Mouse (Mus musculus) embryonic facial prominence, embryonic 14.5 days (tissue): ENCODE measurements around the gene Ctc1. TPM values are rescaled to one million over a fixed set of nuclear protein-coding genes. Genes with fewer than 3 reads are reported as not detected.
"Not testable (repeated sequence)": the region's sequence is repeated elsewhere in the genome, so short reads cannot be mapped to it uniquely, and the experiment has no call there.

Experiments used
- ATAC-seq: fragments of 200-750 bp; cut with Nextera tagmentation; 2 replicates; pipeline ENCODE4 v1.8.0; 2017; ENCODE audit warnings: low read depth, moderate number of reproducible peaks, moderate TSS enrichment
- DNase-seq: peaks from one replicate; pipeline ENCODE4 v3.0.0-alpha.2; 2015; ENCODE audit warnings: low spot score
- H3K27ac ChIP-seq: fragments of 300-500 bp; sonication (generic); replicated peaks from 2 replicates; pipeline ENCODE4 v1.5.1; 2014; ENCODE audit warnings: low read depth, mild to moderate bottlenecking, low read length, moderate library complexity
- H3K27me3 ChIP-seq: fragments of 300-500 bp; sonication (generic); replicated peaks from 2 replicates; pipeline ENCODE4 v1.6.1; 2014; ENCODE audit warnings: low read length; ENCODE audit not compliant: control insufficient read depth, insufficient read depth
- H3K36me3 ChIP-seq: fragments of 300-500 bp; sonication (generic); 2 replicates; pipeline ENCODE4 v1.6.1; 2014; ENCODE audit warnings: low read length, mixed read lengths; ENCODE audit not compliant: control insufficient read depth, insufficient read depth
- H3K4me1 ChIP-seq: fragments of 300-500 bp; sonication (generic); 2 replicates; pipeline ENCODE4 v1.6.1; 2014; ENCODE audit warnings: antibody characterized with exemption, low read length; ENCODE audit not compliant: control insufficient read depth, insufficient read depth
- H3K4me2 ChIP-seq: fragments of 300-500 bp; sonication (generic); 2 replicates; pipeline ENCODE4 v1.6.1; 2014; ENCODE audit warnings: low read depth, mild to moderate bottlenecking, low read length, moderate library complexity, mixed read lengths
- H3K4me3 ChIP-seq: fragments of 300-500 bp; sonication (generic); 2 replicates; pipeline ENCODE4 v1.5.1; 2014; ENCODE audit warnings: low read depth, mild to moderate bottlenecking, low read length
- H3K9ac ChIP-seq: fragments of 300-500 bp; sonication (generic); 2 replicates; pipeline ENCODE4 v1.6.1; 2014; ENCODE audit warnings: low read depth, mild to moderate bottlenecking, low read length, moderate library complexity, mixed read lengths
- H3K9me3 ChIP-seq: fragments of 300-500 bp; sonication (generic); 2 replicates; pipeline ENCODE4 v1.6.1; 2016; ENCODE audit warnings: low read length; ENCODE audit not compliant: control insufficient read depth
- WGBS: fragments of 180-500 bp; shearing (Covaris S2); extraction: QIAGEN DNeasy Blood & Tissue Kit; methylation state at CpG from one replicate; pipeline ENCODE4 v1.1.7; 2014; 5-methylcytosine and 5-hydroxymethylcytosine counted together
- polyA plus RNA-seq: library from polyadenylated mRNA; unstranded; fragments of >200 nt; fragmentation: Nextera tagmentation; extraction: Ambion mirVana; gene quantifications from 2 replicates; pipeline ENCODE4 v1.2.1, GENCODE M21; 2014

The Ctc1 gene
- 36.5 and 47.3 TPM in 2 replicates for polyA plus RNA-seq

DNA sequence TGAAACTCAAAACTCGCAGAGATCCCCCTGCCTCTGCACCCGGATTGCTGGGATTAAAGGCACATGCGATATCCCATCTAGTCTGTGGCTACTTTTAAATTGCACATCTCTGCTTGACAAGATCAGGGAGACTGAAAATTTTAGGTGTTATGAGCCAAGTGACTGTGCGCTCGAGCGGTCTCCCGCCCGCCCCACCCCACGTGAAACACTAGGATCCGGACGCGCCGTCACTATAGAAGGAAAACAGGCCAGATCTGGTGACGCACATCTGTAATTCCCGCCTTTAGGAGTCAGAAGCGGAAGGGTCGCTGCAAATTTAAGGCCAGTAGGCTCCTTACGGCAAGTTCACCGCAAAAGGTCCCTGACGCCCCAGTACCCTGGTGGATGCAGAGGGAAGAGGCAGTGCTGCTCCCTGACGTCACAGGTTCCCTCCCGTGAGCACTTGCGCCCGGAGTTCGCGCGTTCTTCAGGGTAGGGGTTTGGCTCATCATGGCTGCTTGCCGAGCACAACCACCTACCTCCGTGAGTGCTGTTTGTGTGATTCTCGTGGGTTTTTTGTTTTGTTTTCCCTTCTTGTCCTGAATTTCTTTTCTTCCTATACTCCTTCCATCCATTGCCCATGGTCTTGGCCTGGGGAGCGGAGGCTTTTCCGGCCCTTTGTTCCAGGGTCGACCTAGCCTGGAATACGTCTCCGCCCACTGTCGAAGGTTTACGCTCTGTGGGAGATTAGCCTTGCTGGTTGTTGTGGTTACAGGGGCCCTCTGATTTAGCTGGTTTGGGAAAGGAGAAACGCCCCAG is at the start of gene Ctc1:
TSS of gene Ctc1 (plus strand) at position 268 of the 798 bp plus-strand sequence.
- no peaks in the 10 kb centered on the region for H3K27me3 ChIP-seq
- peak within 1 kb of the TSS; percentile 78 for H3K4me2 ChIP-seq
- 3% methylated on average over 37 of the region's 38 CpGs for WGBS
- peak within 1 kb of the TSS; percentile 87 for H3K9ac ChIP-seq
- DNase-seq = peak; percentile 97
- peaks cover 13% of the 10 kb centered on the region for H3K4me1 ChIP-seq
- H3K4me3 ChIP-seq = peak within 1 kb of the TSS; percentile 64
- H3K36me3 ChIP-seq = peaks cover under 1% of the 10 kb centered on the region; the same call in 1 of the 2 replicates
- no peaks in the 10 kb centered on the region for H3K9me3 ChIP-seq
- peak within 1 kb of the TSS; percentile 89 for H3K27ac ChIP-seq
- ATAC-seq = peak; percentile 96

DNA sequence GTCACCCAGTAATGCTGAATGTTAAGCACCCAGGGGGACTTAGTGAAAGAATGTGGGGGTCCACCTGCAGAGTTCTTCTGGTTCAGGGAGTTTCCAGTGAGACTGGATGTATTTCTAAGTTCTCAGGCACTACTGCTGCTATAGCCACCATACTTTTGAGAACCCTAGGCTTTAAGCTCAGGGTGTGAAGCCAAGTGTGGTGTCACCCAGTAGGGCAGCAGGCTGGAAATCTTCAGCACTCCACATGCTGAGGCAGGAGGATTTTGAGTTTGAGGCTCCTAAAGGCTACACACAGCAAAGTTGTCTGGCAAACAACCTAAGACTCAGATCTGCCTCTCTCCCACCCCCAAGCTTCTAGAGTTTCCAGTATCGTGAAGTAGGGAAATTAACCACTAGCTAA is 49.2 kb upstream of the Ctc1 start:
- WGBS = 36% methylated on average over 1 of the region's 1 CpGs
- DNase-seq (no peak), ATAC-seq (no peak)
- Histone ChIP-seq H3K27me3 (no peaks in the 10 kb centered on the region), H3K36me3 (no peaks in the 10 kb centered on the region), H3K9me3 (no peaks in the 10 kb centered on the region), H3K27ac (no peak overlapping the region), H3K9ac (no peak overlapping the region), H3K4me1 (peaks cover 8% of the 10 kb centered on the region), H3K4me3 (no peak overlapping the region), H3K4me2 (0 out of 2 replicates have a peak overlapping the region, but pooled peaks have one; percentile 90)

DNA sequence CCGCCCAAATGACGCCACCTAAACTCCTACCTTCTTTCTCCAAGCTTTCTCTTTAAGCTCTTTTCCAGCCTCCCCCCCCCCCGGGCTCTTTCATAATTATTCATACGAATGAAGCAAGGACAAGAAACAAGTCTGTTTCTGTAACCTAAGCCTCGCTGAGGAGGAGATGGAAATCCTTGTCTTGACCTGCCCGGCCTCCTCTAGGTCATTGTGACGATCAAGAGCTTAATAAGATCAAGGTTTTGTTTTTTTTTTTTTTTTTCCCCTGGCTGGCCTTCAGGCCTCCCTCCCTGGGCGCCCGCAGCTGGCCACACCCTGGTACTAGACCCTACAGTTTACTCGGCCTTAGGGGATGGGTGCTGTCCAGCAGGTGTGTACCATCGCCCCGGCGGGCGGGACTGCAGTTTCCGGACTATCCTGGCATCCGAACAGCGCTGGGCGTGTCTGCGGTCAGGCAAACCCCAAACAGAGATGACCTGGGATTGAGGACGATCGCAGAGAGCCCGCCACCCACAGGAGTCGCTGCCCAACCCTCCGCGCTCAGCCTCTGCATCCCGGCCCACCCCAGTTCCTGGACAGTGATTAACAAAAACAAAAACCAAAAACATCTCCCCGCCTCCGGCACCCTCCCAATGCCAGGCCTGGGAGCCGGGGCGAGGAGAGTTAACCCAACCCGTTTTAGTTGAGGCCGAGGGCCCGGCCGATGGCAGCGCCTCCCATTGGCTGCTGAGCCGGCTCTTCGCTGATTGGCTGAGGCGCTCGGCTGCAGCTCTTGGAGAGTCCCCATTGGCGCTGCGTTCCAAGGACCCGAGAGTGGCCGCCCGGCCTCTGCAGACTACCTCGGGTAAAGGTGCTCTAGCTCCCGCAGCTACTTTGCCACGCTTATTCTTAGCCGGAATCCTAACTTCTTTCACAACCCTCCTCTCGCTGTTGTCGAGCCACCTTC is 48.1 kb upstream of the Ctc1 start, which contains the start of gene Slc25a35:
TSS of gene Slc25a35 (plus strand) at position 795 of the 946 bp plus-strand sequence.
- DNase-seq (peak; percentile 96), ATAC-seq (peak; percentile 97)
- Histone ChIP-seq H3K27me3 (no peaks in the 10 kb centered on the region), H3K4me2 (peak within 1 kb of the TSS; percentile 90), H3K27ac (no peak within 1 kb of the TSS), H3K4me3 (peak within 1 kb of the TSS; percentile 60), H3K9me3 (no peaks in the 10 kb centered on the region), H3K4me1 (peaks cover 8% of the 10 kb centered on the region), H3K9ac (peak within 1 kb of the TSS; percentile 68), H3K36me3 (no peaks in the 10 kb centered on the region)
- WGBS = under 1% methylated on average over 42 of the region's 50 CpGs

DNA sequence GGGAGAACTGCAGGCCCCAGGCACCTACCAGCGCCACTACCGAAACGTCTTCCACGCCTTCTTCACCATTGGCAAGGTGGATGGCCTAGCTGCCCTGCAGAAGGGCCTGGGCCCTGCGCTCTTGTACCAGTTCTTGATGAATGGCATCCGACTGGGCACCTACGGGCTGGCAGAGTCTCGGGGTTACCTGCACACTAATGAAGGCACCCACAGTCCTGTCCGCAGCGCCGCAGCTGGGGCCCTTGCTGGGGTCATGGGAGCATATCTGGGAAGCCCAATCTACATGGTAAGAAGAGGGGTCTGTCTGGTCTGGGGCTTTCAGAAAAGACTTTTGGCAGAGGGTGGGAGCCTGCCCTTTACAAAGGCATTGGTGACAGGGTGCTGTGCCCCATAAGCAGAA is 47.0 kb upstream of the Ctc1 start:
- Histone ChIP-seq H3K36me3 (no peaks in the 10 kb centered on the region), H3K27me3 (no peaks in the 10 kb centered on the region), H3K4me3 (no peak overlapping the region), H3K9me3 (no peaks in the 10 kb centered on the region), H3K4me1 (peaks cover 8% of the 10 kb centered on the region), H3K27ac (no peak overlapping the region), H3K9ac (peak overlapping the region; percentile 68; the same call in 1 of the 2 replicates), H3K4me2 (peak overlapping the region; percentile 90)
- WGBS = 85% methylated on average over 11 of the region's 11 CpGs
- ATAC-seq (no peak), DNase-seq (no peak)

DNA sequence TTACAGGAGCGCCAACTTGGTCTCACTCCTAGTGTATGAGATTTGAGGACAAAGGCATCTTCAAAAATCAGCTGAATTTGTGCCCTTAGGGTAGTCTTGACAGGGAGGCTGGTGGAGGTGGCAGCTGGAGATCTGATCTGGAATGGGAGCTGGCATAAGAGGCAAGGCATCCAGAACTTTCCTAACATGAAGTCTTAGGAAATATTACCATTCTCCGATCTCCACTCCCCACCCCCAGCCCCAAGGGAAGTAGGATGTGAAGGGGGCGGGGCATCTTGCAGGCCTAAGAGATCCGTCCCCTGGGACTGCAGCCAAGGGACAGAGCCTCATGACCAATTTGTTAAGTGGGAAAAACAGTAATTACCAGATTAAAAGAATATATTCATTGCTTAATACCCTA is 45.5 kb upstream of the Ctc1 start:
- Histone ChIP-seq H3K27ac (no peak overlapping the region), H3K9ac (no peak overlapping the region)
- 69% methylated on average over 4 of the region's 4 CpGs for WGBS

DNA sequence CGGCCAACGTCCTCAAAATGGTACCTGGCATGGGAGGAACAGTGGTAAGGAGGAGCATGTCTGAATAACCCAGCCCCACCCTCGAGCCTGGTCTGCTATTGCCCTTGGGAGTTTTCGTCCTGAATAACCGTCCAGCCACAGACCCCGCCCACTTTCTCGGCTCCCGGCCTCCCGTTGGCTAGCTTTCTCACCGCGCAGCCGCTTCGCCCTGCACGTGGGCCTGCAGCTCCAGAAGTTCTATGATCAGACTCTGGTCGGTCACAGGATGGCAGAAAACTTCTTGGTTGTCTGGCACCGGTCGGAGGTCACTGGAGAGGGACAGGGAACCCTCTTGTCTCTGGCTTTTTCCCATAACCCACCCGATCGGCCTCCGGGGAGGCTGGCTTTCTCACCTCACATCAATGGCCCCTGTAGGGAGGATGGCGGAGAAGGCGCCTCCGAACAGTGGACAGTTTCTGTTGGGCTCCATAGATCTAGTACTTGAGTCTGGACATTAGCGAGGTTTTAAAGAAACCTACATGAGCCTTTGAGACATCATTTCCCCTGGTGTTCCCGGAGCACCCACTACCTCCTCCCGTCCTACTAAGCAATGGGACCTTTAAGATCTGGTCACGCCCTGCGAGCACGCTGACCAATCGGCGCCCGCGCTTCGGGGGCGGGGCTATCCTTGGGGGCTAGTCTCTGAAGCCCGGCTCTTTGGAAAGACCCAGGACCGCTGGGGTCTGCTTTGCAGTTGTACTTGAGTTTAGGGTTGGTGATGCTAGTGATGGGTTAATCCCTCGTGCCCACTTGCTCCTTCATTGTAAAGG is 42.3 kb upstream of the Ctc1 start:
- DNase-seq (peak; percentile 91), ATAC-seq (peak; percentile 90)
- under 1% methylated on average over 37 of the region's 38 CpGs for WGBS
- not testable (repeated sequence) for H3K27ac ChIP-seq, H3K27me3 ChIP-seq, H3K9me3 ChIP-seq, H3K4me1 ChIP-seq, H3K36me3 ChIP-seq
- peak overlapping the region; percentile 39 for H3K9ac ChIP-seq
- H3K4me2 ChIP-seq = peak overlapping the region; percentile 53
- peak overlapping the region; percentile 47 for H3K4me3 ChIP-seq

More for the DNA sequence above, 45.5 kb upstream of the Ctc1 start:
- no peak overlapping the region for H3K4me2 ChIP-seq
- no peak for ATAC-seq
- H3K36me3 ChIP-seq = no peaks in the 10 kb centered on the region
- no peaks in the 10 kb centered on the region for H3K27me3 ChIP-seq
- DNase-seq = peak; percentile 48
- H3K4me1 ChIP-seq = peaks cover 11% of the 10 kb centered on the region
- no peaks in the 10 kb centered on the region for H3K9me3 ChIP-seq
- H3K4me3 ChIP-seq = no peak overlapping the region

DNA sequence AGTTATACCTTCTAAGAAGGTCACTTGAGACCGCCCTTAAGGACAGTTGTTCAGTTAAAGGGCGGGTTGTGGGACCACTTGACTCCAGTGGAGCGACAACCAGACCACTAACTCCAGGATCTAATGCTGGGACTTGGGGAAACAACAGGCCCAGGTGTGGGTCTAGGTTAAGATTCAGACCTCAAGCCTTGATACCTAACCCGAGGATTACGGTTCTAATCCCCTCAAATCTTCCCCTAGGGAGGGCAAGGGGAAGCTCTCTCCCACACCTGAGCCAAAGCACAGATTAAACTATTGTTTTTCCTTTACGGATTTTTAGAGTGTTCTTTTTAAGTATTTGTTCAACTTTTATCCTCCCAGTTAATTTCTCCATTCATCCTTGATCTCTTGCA is 41.7 kb upstream of the Ctc1 start:
- Histone ChIP-seq H3K4me3 (peak overlapping the region; percentile 47), H3K4me2 (peak overlapping the region; percentile 53), H3K27ac (no peak overlapping the region), H3K27me3 (no peaks in the 10 kb centered on the region), H3K9me3 (no peaks in the 10 kb centered on the region), H3K9ac (peak overlapping the region; percentile 26; the same call in 1 of the 2 replicates), H3K4me1 (peaks cover 3% of the 10 kb centered on the region), H3K36me3 (no peaks in the 10 kb centered on the region)
- peak; percentile 53; the same call in 1 of the 2 replicates for ATAC-seq
- no peak for DNase-seq
- WGBS = 22% methylated on average over 6 of the region's 6 CpGs

DNA sequence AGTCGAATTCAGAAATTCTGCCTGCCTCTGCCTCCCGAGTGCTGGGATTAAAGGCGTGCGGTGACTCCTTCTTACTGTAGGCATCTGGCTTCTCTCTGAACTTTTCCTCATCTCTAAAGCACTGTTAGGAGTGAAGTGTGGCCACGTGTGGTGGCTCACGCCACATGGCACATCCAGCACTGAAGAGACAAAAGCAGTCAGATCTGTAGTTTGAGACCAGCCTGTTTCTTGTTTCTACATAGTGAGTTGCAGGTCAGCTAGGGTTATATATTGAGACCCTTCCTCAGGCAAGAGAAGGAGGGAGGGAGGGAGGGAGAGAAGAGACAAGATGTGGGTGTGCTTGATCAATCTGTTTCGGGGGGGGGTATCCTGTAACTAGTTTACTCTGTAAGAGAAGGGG is 40.6 kb upstream of the Ctc1 start, which contains the start of gene Rangrf:
TSS of gene Rangrf (minus strand) at position 101 of the 400 bp plus-strand sequence.
- no peak for ATAC-seq
- 73% methylated on average over 7 of the region's 7 CpGs for WGBS
- no peak for DNase-seq

More for the DNA sequence above, 40.6 kb upstream of the Ctc1 start, which contains the start of gene Rangrf:
- H3K36me3 ChIP-seq = no peaks in the 10 kb centered on the region
- peaks cover 3% of the 10 kb centered on the region for H3K4me1 ChIP-seq
- no peaks in the 10 kb centered on the region for H3K27me3 ChIP-seq
- H3K9ac ChIP-seq = peak within 1 kb of the TSS; percentile 26; the same call in 1 of the 2 replicates
- H3K4me2 ChIP-seq = peak within 1 kb of the TSS; percentile 53
- no peak within 1 kb of the TSS for H3K27ac ChIP-seq
- peak within 1 kb of the TSS; percentile 47 for H3K4me3 ChIP-seq
- H3K9me3 ChIP-seq = no peaks in the 10 kb centered on the region
